Mouse (Mus musculus) MEL (cell line): ENCODE results near the gene Ccdc146. TPM values are rescaled to one million over a fixed set of nuclear protein-coding genes. Genes with fewer than 3 reads are reported as not detected.

ENCODE experiments used
- DNase-seq: peaks from one replicate; pipeline ENCODE4 v3.0.0; 2011; ENCODE audit warnings: low read depth, low spot score
- H3K27ac ChIP-seq: 2 replicates; pipeline ENCODE4 v1.5.1; 2012; ENCODE audit warnings: low read depth, mild to moderate bottlenecking, control low read depth, low read length, moderate library complexity; ENCODE audit not compliant: control insufficient read depth
- H3K27me3 ChIP-seq, 2 experiments: fragments of 150-350 bp in 1 of 2; sonication (generic) in 1 of 2; 2 replicates each; pipeline ENCODE4 v1.6.1; 2012; ENCODE audit warnings: low read length in 2 of 2, mild to moderate bottlenecking in 2 of 2, improper control_type of control experiment in 1 of 2, moderate library complexity in 1 of 2; ENCODE audit not compliant: insufficient read depth in 2 of 2, control insufficient read depth in 1 of 2
- H3K36me3 ChIP-seq, 2 experiments: 2 replicates each; pipeline ENCODE4 v1.6.1; 2012 to 2014; ENCODE audit warnings: low read length in 2 of 2, improper control_type of control experiment in 1 of 2, inconsistent platforms in 1 of 2, mild to moderate bottlenecking in 1 of 2; ENCODE audit not compliant: insufficient read depth in 2 of 2, control insufficient read depth in 1 of 2
- H3K4me1 ChIP-seq, 2 experiments: fragments of 150-350 bp in 1 of 2; sonication (generic) in 1 of 2; 2 replicates each; pipeline ENCODE4 v1.6.1; 2012; ENCODE audit warnings: low read length in 2 of 2, improper control_type of control experiment in 1 of 2, mild to moderate bottlenecking in 1 of 2; ENCODE audit not compliant: insufficient read depth in 2 of 2, control insufficient read depth in 1 of 2
- H3K4me3 ChIP-seq, 2 experiments: fragments of 150-350 bp in 1 of 2; sonication (generic) in 1 of 2; 2 replicates each; pipeline ENCODE4 v1.5.1; 2012; ENCODE audit warnings: low read depth in 2 of 2, low read length in 2 of 2, mild to moderate bottlenecking in 2 of 2, moderate library complexity in 2 of 2, control low read depth in 1 of 2, improper control_type of control experiment in 1 of 2; ENCODE audit not compliant: control insufficient read depth in 1 of 2, insufficient read depth in 1 of 2
- H3K79me2 ChIP-seq: 2 replicates; pipeline ENCODE4 v1.6.1; 2012; ENCODE audit warnings: mild to moderate bottlenecking, low read length, moderate library complexity; ENCODE audit not compliant: control insufficient read depth, poor library complexity, insufficient read depth
- H3K9ac ChIP-seq: 2 replicates; pipeline ENCODE4 v1.6.1; 2012; ENCODE audit warnings: low read depth, mild to moderate bottlenecking, control low read depth, low read length, moderate library complexity; ENCODE audit not compliant: control insufficient read depth, poor library complexity, severe bottlenecking
- H3K9me3 ChIP-seq: fragments of 150-350 bp; sonication (generic); replicated peaks from 2 replicates; pipeline ENCODE4 v1.6.1; 2012; ENCODE audit warnings: mild to moderate bottlenecking, low read length, improper control_type of control experiment, moderate library complexity; ENCODE audit not compliant: insufficient read depth
- BHLHE40 ChIP-seq: IDR thresholded peaks from 2 replicates; pipeline ENCODE4 v1.6.1; 2012; ENCODE audit warnings: low read depth, mild to moderate bottlenecking, inconsistent platforms, low read length, improper control_type of control experiment, borderline replicate concordance
- CHD1 ChIP-seq: IDR thresholded peaks from 2 replicates; pipeline ENCODE4 v1.6.1; 2012; ENCODE audit warnings: low read depth, mild to moderate bottlenecking, inconsistent platforms, low read length, improper control_type of control experiment
- CHD2 ChIP-seq: IDR thresholded peaks from 2 replicates; pipeline ENCODE4 v1.6.1; 2011; ENCODE audit warnings: low read length, improper control_type of control experiment
- CTCF ChIP-seq, 3 experiments: IDR thresholded peaks in 2 of 3; conservative IDR thresholded peaks in 1 of 3; 2 replicates each; pipeline ENCODE4 v1.5.1; 2011 to 2012; ENCODE audit warnings: low read length in 3 of 3, low read depth in 2 of 3, mild to moderate bottlenecking in 2 of 3, improper control_type of control experiment in 1 of 3, inconsistent platforms in 1 of 3, mixed read lengths in 1 of 3, moderate library complexity in 1 of 3; ENCODE audit not compliant: control insufficient read depth in 1 of 3, insufficient read depth in 1 of 3, poor library complexity in 1 of 3, severe bottlenecking in 1 of 3
- E2F4 ChIP-seq: IDR thresholded peaks from 2 replicates; pipeline ENCODE4 v1.6.1; 2011; ENCODE audit warnings: low read depth, low read length, improper control_type of control experiment, borderline replicate concordance
- EP300 ChIP-seq, 2 experiments: IDR thresholded peaks; 2 replicates each; pipeline ENCODE4 v1.6.1; 2011; ENCODE audit warnings: improper control_type of control experiment in 2 of 2, low read length in 2 of 2, low read depth in 1 of 2, mild to moderate bottlenecking in 1 of 2
- ETS1 ChIP-seq: IDR thresholded peaks from 2 replicates; pipeline ENCODE4 v1.6.1; 2012; ENCODE audit warnings: low read depth, mild to moderate bottlenecking, inconsistent platforms, low read length, improper control_type of control experiment, moderate library complexity
- GABPA ChIP-seq: IDR thresholded peaks from 2 replicates; pipeline ENCODE4 v1.6.1; 2012; ENCODE audit warnings: low read depth, mild to moderate bottlenecking, inconsistent platforms, low read length, improper control_type of control experiment, moderate library complexity
- GATA1 ChIP-seq: IDR thresholded peaks from 2 replicates; pipeline ENCODE4 v1.6.1; 2011; ENCODE audit warnings: low read depth, low read length, improper control_type of control experiment
- JUND ChIP-seq: IDR thresholded peaks from 2 replicates; pipeline ENCODE4 v1.6.1; 2011; ENCODE audit warnings: low read depth, mild to moderate bottlenecking, improper control_type of control experiment, low read length
- KAT2A ChIP-seq: conservative IDR thresholded peaks from 2 replicates; pipeline ENCODE4 v1.6.1; 2012; ENCODE audit warnings: low read depth, low read length, improper control_type of control experiment, inconsistent platforms
- MAFK ChIP-seq: IDR thresholded peaks from 2 replicates; pipeline ENCODE4 v1.6.1; 2011; ENCODE audit warnings: low read depth, mild to moderate bottlenecking, low read length, improper control_type of control experiment, borderline replicate concordance
- MAX ChIP-seq: IDR thresholded peaks from 2 replicates; pipeline ENCODE4 v1.6.1; 2011; ENCODE audit warnings: low read length, improper control_type of control experiment
- MAZ ChIP-seq: IDR thresholded peaks from 2 replicates; pipeline ENCODE4 v1.6.1; 2012; ENCODE audit warnings: low read depth, mild to moderate bottlenecking, inconsistent platforms, low read length, improper control_type of control experiment
- MEF2A ChIP-seq: IDR thresholded peaks from 2 replicates; pipeline ENCODE4 v1.6.1; 2014; ENCODE audit warnings: low read depth, mild to moderate bottlenecking, inconsistent platforms, low read length, improper control_type of control experiment; ENCODE audit not compliant: poor library complexity, insufficient replicate concordance, severe bottlenecking; ENCODE audit errors: extremely low read depth
- MXI1 ChIP-seq: IDR thresholded peaks from 2 replicates; pipeline ENCODE4 v1.6.1; 2011; ENCODE audit warnings: mild to moderate bottlenecking, low read depth, low read length, improper control_type of control experiment
- MYB ChIP-seq: IDR thresholded peaks from 2 replicates; pipeline ENCODE4 v1.6.1; 2011; ENCODE audit warnings: mild to moderate bottlenecking, low read depth, low read length, improper control_type of control experiment
- MYC ChIP-seq: IDR thresholded peaks from 2 replicates; pipeline ENCODE4 v1.6.1; 2011; ENCODE audit warnings: low read depth, mild to moderate bottlenecking, low read length, improper control_type of control experiment, moderate library complexity
- NELFE ChIP-seq: IDR thresholded peaks from 2 replicates; pipeline ENCODE4 v1.6.1; 2011; ENCODE audit warnings: low read depth, low read length, improper control_type of control experiment
- NRF1 ChIP-seq: IDR thresholded peaks from 2 replicates; pipeline ENCODE4 v1.6.1; 2014; ENCODE audit warnings: low read depth, mild to moderate bottlenecking, inconsistent platforms, low read length, improper control_type of control experiment, moderate library complexity; ENCODE audit not compliant: poor library complexity, insufficient read depth, severe bottlenecking
- POLR2A ChIP-seq, 2 experiments: IDR thresholded peaks; 2 replicates each; pipeline ENCODE4 v1.6.1; 2011 to 2012; ENCODE audit warnings: low read length in 2 of 2, mild to moderate bottlenecking in 2 of 2, control low read depth in 1 of 2, improper control_type of control experiment in 1 of 2, low read depth in 1 of 2, moderate library complexity in 1 of 2; ENCODE audit not compliant: control insufficient read depth in 1 of 2, insufficient read depth in 1 of 2, poor library complexity in 1 of 2
- POLR2AphosphoS2 ChIP-seq: IDR thresholded peaks from 2 replicates; pipeline ENCODE4 v1.6.1; 2011; ENCODE audit warnings: low read length, improper control_type of control experiment
- POLR2AphosphoS5 ChIP-seq: IDR thresholded peaks from 2 replicates; pipeline ENCODE4 v1.6.1; 2012; ENCODE audit warnings: low read depth, borderline replicate concordance, mild to moderate bottlenecking, inconsistent platforms, low read length, moderate library complexity, mixed read lengths
- RAD21 ChIP-seq: IDR thresholded peaks from 2 replicates; pipeline ENCODE4 v1.6.1; 2011; ENCODE audit warnings: mild to moderate bottlenecking, low read depth, low read length, improper control_type of control experiment
- RCOR1 ChIP-seq: IDR thresholded peaks from 2 replicates; pipeline ENCODE4 v1.6.1; 2012; ENCODE audit warnings: low read depth, mild to moderate bottlenecking, inconsistent platforms, low read length, improper control_type of control experiment
- SIN3A ChIP-seq: IDR thresholded peaks from 2 replicates; pipeline ENCODE4 v1.6.1; 2012; ENCODE audit warnings: low read length, improper control_type of control experiment, inconsistent platforms
- SMC3 ChIP-seq: IDR thresholded peaks from 2 replicates; pipeline ENCODE4 v1.6.1; 2011; ENCODE audit warnings: low read depth, low read length, improper control_type of control experiment
- TAL1 ChIP-seq: IDR thresholded peaks from 2 replicates; pipeline ENCODE4 v1.6.1; 2012; ENCODE audit warnings: mild to moderate bottlenecking, inconsistent platforms, low read length, moderate library complexity, mixed read lengths
- TBP ChIP-seq: IDR thresholded peaks from 2 replicates; pipeline ENCODE4 v1.8.0; 2011; ENCODE audit warnings: low read depth, low read length, improper control_type of control experiment
- TCF12 ChIP-seq: IDR thresholded peaks from 2 replicates; pipeline ENCODE4 v1.6.1; 2014; ENCODE audit warnings: low read depth, mild to moderate bottlenecking, inconsistent platforms, low read length, improper control_type of control experiment, moderate library complexity
- UBTF ChIP-seq: IDR thresholded peaks from 2 replicates; pipeline ENCODE4 v1.6.1; 2012; ENCODE audit warnings: low read depth, mild to moderate bottlenecking, inconsistent platforms, low read length, improper control_type of control experiment, moderate library complexity, borderline replicate concordance; ENCODE audit not compliant: insufficient read depth
- USF1 ChIP-seq: IDR thresholded peaks from 2 replicates; pipeline ENCODE4 v1.6.1; 2014; ENCODE audit warnings: low read depth, mild to moderate bottlenecking, inconsistent platforms, low read length, improper control_type of control experiment, moderate library complexity
- USF2 ChIP-seq, 2 experiments: IDR thresholded peaks; 2 replicates each; pipeline ENCODE4 v1.6.1; 2011 to 2012; ENCODE audit warnings: improper control_type of control experiment in 2 of 2, low read length in 2 of 2, borderline replicate concordance in 1 of 2, inconsistent platforms in 1 of 2, low read depth in 1 of 2, mild to moderate bottlenecking in 1 of 2; ENCODE audit not compliant: insufficient read depth in 1 of 2
- ZC3H11A ChIP-seq: IDR thresholded peaks from 2 replicates; pipeline ENCODE4 v1.6.1; 2012; ENCODE audit warnings: low read depth, mild to moderate bottlenecking, inconsistent platforms, low read length, improper control_type of control experiment
- ZKSCAN1 ChIP-seq: IDR thresholded peaks from 2 replicates; pipeline ENCODE4 v1.6.1; 2012; ENCODE audit warnings: low read depth, mild to moderate bottlenecking, inconsistent platforms, low read length, improper control_type of control experiment, moderate library complexity
- ZMIZ1 ChIP-seq: IDR thresholded peaks from 2 replicates; pipeline ENCODE4 v1.6.1; 2012; ENCODE audit warnings: low read depth, mild to moderate bottlenecking, inconsistent platforms, low read length, improper control_type of control experiment, moderate library complexity
- ZNF384 ChIP-seq: IDR thresholded peaks from 2 replicates; pipeline ENCODE4 v1.6.1; 2012; ENCODE audit warnings: low read depth, mild to moderate bottlenecking, inconsistent platforms, low read length, improper control_type of control experiment
- polyA plus RNA-seq, 2 experiments: library from polyadenylated mRNA; stranded (reverse) in 1 of 2; unstranded in 1 of 2; fragments of >175 nt in 1 of 2; fragments of >200 nt in 1 of 2; gene quantifications; 2 replicates each; pipeline versions ENCODE4 v1.2.1 to v1.2.4; 2012; ENCODE audit warnings: low replicate concordance in 2 of 2, low read depth in 1 of 2; ENCODE audit not compliant: insufficient read length in 2 of 2, insufficient read depth in 1 of 2, missing spikeins in 1 of 2
- total RNA-seq: library from RNA; depleted of rRNA; stranded (reverse); fragments of 300-350 nt; gene quantifications from 2 replicates; pipeline ENCODE4 v1.2.3, GENCODE M21; 2012

Ccdc146 gene
- total and polyA plus RNA-seq, 3 experiments, result 0.35 to 0.45 TPM; not detected in 1

- Histone ChIP-seq H3K9me3 (no peaks in the 10 kb centered on the region), H3K27me3 (no peaks in the 10 kb centered on the region), H3K4me3 (peak overlapping the region; percentile 45), H3K4me1 (peaks cover 22 to 34% of the 10 kb centered on the region in 2 experiments), H3K9ac (peak overlapping the region; percentile 51), H3K79me2 (no peaks in the 10 kb centered on the region; the same call in 1 of the 2 replicates), H3K36me3 (peaks cover 0 to 46% of the 10 kb centered on the region in 2 experiments; a peak in 2 of 4 replicates), H3K27ac (peak overlapping the region; percentile 90)
- DNase-seq, result peak; percentile 90
- TF ChIP-seq ETS1, result peak; percentile 72; the same call in 1 of the 2 replicates
- TF ChIP-seq BHLHE40, result no peak
- TF ChIP-seq ZKSCAN1, result no peak
- no peak for TF ChIP-seq GATA1
- no peak; the same call in 1 of the 2 replicates for TF ChIP-seq ZMIZ1
- 0 out of 2 replicates have a peak, but pooled peaks have one; percentile 24 for TF ChIP-seq CHD1
- TF ChIP-seq JUND, result no peak
- TF ChIP-seq CHD2, result no peak
- no peak for TF ChIP-seq KAT2A
- no peak for TF ChIP-seq MAZ
- TF ChIP-seq MAX, result peak; percentile 33; the same call in 1 of the 2 replicates
- TF ChIP-seq EP300 (IDR thresholded peaks at IDR 0.05; ENCODE audit: low read depth in 1 of 2, low read length in 2 of 2), result peak; percentile 34 to 62; a peak in 3 of 4 replicates
- TF ChIP-seq POLR2AphosphoS2, result peak; percentile 67; the same call in 1 of the 2 replicates
- 0 out of 2 replicates have a peak, but pooled peaks have one; percentile 47 for TF ChIP-seq RCOR1
- no peak for TF ChIP-seq E2F4
- TF ChIP-seq USF1, result no peak
- TF ChIP-seq CTCF (IDR thresholded peaks at IDR 0.05 in 2 of 3, conservative IDR thresholded peaks at IDR 0.05 in 1 of 3; ENCODE audit: control insufficient read depth in 1 of 3, insufficient read depth in 1 of 3, low read depth in 2 of 3, low read length in 3 of 3, poor library complexity in 1 of 3, severe bottlenecking in 1 of 3), result no peak
- TF ChIP-seq ZNF384, result no peak
- no peak for TF ChIP-seq RAD21
- no peak for TF ChIP-seq ZC3H11A
- TF ChIP-seq TAL1, result no peak
- TF ChIP-seq TBP, result peak; percentile 14; the same call in 1 of the 2 replicates
- peak; percentile 60; the same call in 1 of the 2 replicates for TF ChIP-seq MYC
- TF ChIP-seq SIN3A, result peak; percentile 76
- TF ChIP-seq UBTF, result no peak
- no peak for TF ChIP-seq NRF1
- no peak for TF ChIP-seq SMC3
- no peak for TF ChIP-seq MEF2A
- TF ChIP-seq MAFK, result no peak
- no peak for TF ChIP-seq POLR2AphosphoS5
- TF ChIP-seq POLR2A (IDR thresholded peaks at IDR 0.05; ENCODE audit: control insufficient read depth in 1 of 2, insufficient read depth in 1 of 2, low read depth in 1 of 2, low read length in 2 of 2, poor library complexity in 1 of 2), result peak in 1 of 2 experiments; percentile 62; a peak in 2 of 4 replicates
- TF ChIP-seq GABPA, result no peak
- peak; percentile 72; the same call in 1 of the 2 replicates for TF ChIP-seq MXI1
- no peak for TF ChIP-seq MYB
- peak; percentile 26; the same call in 1 of the 2 replicates for TF ChIP-seq TCF12
- no peak for TF ChIP-seq USF2 (IDR thresholded peaks at IDR 0.05; ENCODE audit: borderline replicate concordance in 1 of 2, insufficient read depth in 1 of 2, low read depth in 1 of 2, low read length in 2 of 2)
- TF ChIP-seq NELFE, result peak; percentile 45; the same call in 1 of the 2 replicates
These were observed 38.0 kb downstream of the Ccdc146 start for GRCm38 (mm10) chr5:21386432-21386831.
